Mouse (Mus musculus): Measurements from ENCODE around the gene Mcm3ap. TPM values are rescaled to one million over a fixed set of nuclear protein-coding genes. Genes with fewer than 3 reads are reported as not detected.

The Mcm3ap gene
- total RNA-seq, 2 experiments from 2014 or later = 46.5 to 47.3 TPM

Other genes starting within 250 kb of the Mcm3ap start
- gene Prmt2, start 231.1 kb upstream of the Mcm3ap start, total RNA-seq (2021) = 10 to 100 TPM; 18.8 to 20.2 TPM
- 10 to 100 TPM in 1 of 2 experiments, 1 to 10 TPM in 1; 9.5 to 11.2 TPM for gene S100b, start 215.1 kb upstream of the Mcm3ap start, total RNA-seq (2021)
- 10 to 100 TPM; 39.8 to 42.4 TPM for gene Dip2a, start 123.6 kb upstream of the Mcm3ap start, total RNA-seq (2021)
- not detected for gene AC141477.1, start 28.5 kb upstream of the Mcm3ap start, total RNA-seq (2021)
- 10 to 100 TPM; 30.3 to 31.5 TPM for gene Pcnt, start 26.1 kb upstream of the Mcm3ap start, total RNA-seq (2021)
- gene 2610028H24Rik, start 19.8 kb upstream of the Mcm3ap start, total RNA-seq (2021) = not detected
- 1 to 10 TPM; 5.0 to 6.3 TPM for gene Ybey, start 187 bp downstream of the Mcm3ap start, total RNA-seq (2021)
- gene Lss, start 62.7 kb downstream of the Mcm3ap start, total RNA-seq (2021) = 10 to 100 TPM; 20.8 to 26.6 TPM
- gene Spatc1l, start 93.3 kb downstream of the Mcm3ap start, total RNA-seq (2021) = not detected
- gene Ftcd, start 106.7 kb downstream of the Mcm3ap start, total RNA-seq (2021) = 10 to 100 TPM in 1 of 2 experiments, under 1 TPM in 1; 0.62 to 16.4 TPM
- 100 to 1,000 TPM; 175 to 182 TPM for gene Col6a2, start 154.7 kb downstream of the Mcm3ap start, total RNA-seq (2021)